9 mouse cellular contexts compared by ENCODE assay signal in genomic region chr8:107411391-107411790, GRCm38 (mm10). TPM values are rescaled to one million over a fixed set of nuclear protein-coding genes. Genes with fewer than 3 reads are reported as not detected.
DNase-seq lines count a peak whose midpoint lies in the region; ATAC-seq lines count a peak whose summit lies in the region.
"Had no signal": no experiment of that assay in that cellular context is flagged by ENCODE, and none has a peak within 500 bp of the region (broad histone marks: within the 10 kb centered on the region; RNA-seq: fewer than 3 reads in every experiment).

No protein-coding gene starts in this region.

- no peak for DNase-seq in frontal cortex, postnatal 10 days (ENCODE audit: low spot score in 2 of 2)
- peak; percentile 26 for DNase-seq in thymus, postnatal 0 days (ENCODE audit: low spot score)
- DNase-seq in thymus, postnatal 25 days: no peak
- DNase-seq in kidney, postnatal 36 days: peak; percentile 42 to 58
- DNase-seq in yolk sac, embryonic 10.5 days (ENCODE audit: low spot score): peak; percentile 42
- DNase-seq in gastrocnemius, postnatal 36 days: no peak
- DNase-seq in frontal cortex, postnatal 25 days (ENCODE audit: low spot score in 2 of 2): no peak

- peak; percentile 77 for ATAC-seq in frontal cortex, adult (ENCODE audit: low TSS enrichment)
- ATAC-seq: Patski had no signal

- intact Hi-C loops in gastrocnemius, postnatal 36 days (cut with DNase I): no loop called here

RNA-seq across cellular contexts. Expression of gene Nqo1, which starts 8.4 kb away (rescaled TPM):
- polyA plus RNA-seq in thymus, postnatal 0 days (2015; fragmentation: Nextera tagmentation; extraction: Ambion mirVana): 140 and 157 TPM in 2 replicates
- 10 to 100 TPM; 14.7 to 17.2 TPM for total RNA-seq in gastrocnemius, postnatal 36 days (2021)

RNA-seq across cellular contexts. Expression of gene Nob1, which starts 13.5 kb away (rescaled TPM):
- 59.8 and 73.2 TPM in 2 replicates for polyA plus RNA-seq in thymus, postnatal 0 days (2015; fragmentation: Nextera tagmentation; extraction: Ambion mirVana)
- 10 to 100 TPM; 17.6 to 22.5 TPM for total RNA-seq in gastrocnemius, postnatal 36 days (2021)

RNA-seq across cellular contexts. Expression of gene Wwp2, which starts 24.8 kb away (rescaled TPM):
- 65.1 and 75.2 TPM in 2 replicates for polyA plus RNA-seq in thymus, postnatal 0 days (2015; fragmentation: Nextera tagmentation; extraction: Ambion mirVana)
- 10 to 100 TPM; 13.1 to 17.1 TPM for total RNA-seq in gastrocnemius, postnatal 36 days (2021)

Comparison
In these comparisons a context has a peak if more than half of its experiments do, and no peak if none do; other contexts are left out.
1. DNase-seq: peak in thymus, postnatal 0 days (single experiment), kidney, postnatal 36 days (2 of 2) and yolk sac, embryonic 10.5 days (single experiment); none in frontal cortex, postnatal 10 days (0 of 2), thymus, postnatal 25 days (single experiment), gastrocnemius, postnatal 36 days (0 of 2) and frontal cortex, postnatal 25 days (0 of 2).